Mouse (Mus musculus): ENCODE data around the gene Selenon.

- TF ChIP-seq CTCF (IDR thresholded peaks at IDR 0.05; ENCODE audit: control insufficient read depth, insufficient read depth, insufficient read length) (no peak), MAX (IDR thresholded peaks at IDR 0.05) (no peak), CEBPB (IDR thresholded peaks at IDR 0.05; ENCODE audit: low read depth) (no peak), USF1 (IDR thresholded peaks at IDR 0.05; ENCODE audit: low read depth) (no peak)
These were observed 28.5 kb downstream of the Selenon start for GRCm38 (mm10) chr4:134523447-134523846.

All from C2C12 (cell line).